Mouse (Mus musculus) kidney, adult 18-20 months (tissue): Measurements from ENCODE around the gene Mef2a.
A peak's percentile ranks its signal among the peaks of the same experiment; 100 is the strongest.
"Not testable (repeated sequence)": the region's sequence is repeated elsewhere in the genome, so short reads cannot be mapped to it uniquely, and the experiment has no call there.

Experiments
- DNase-seq: peaks from one replicate; pipeline ENCODE4 v3.0.0; 2021

Mef2a gene

DNA sequence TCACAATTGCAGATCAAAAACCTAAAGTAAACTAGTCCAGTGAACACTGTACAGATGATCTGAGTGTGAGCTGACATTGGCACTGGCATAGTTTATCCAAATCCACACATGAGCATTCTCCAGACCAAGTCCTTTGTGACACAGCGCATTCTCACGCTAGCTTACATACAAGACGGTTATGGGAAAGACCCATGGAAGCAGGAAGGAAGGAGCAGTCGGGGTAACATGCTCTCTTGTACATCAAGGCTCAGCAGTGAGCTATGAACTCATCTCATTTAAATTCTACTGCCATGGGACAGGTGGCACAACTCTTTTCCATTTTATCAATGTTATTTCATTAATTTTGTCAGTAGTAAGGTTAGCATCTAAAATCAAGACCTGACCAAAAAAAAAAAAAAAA is 3.0 kb downstream of the Mef2a start:
- no peak for DNase-seq

DNA sequence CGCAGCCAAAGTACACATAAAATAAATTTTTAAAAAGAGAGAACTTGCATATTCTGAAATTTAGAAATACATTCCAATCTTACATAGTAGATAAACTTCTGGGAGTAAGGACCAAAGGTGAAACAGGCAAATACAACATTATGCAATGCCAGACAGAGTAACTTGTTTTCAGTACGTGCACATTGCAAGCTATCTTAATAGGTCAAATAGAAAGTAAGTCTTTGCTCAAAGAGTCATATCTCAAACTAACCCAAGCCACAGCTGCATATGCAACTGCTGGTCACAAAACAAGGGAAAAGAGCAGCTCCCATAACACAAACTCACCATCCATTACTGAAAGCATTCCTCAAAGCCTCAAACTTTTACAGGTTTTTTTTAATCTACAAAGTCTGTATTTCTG is 4.3 kb downstream of the Mef2a start:
- DNase-seq = no peak

DNA sequence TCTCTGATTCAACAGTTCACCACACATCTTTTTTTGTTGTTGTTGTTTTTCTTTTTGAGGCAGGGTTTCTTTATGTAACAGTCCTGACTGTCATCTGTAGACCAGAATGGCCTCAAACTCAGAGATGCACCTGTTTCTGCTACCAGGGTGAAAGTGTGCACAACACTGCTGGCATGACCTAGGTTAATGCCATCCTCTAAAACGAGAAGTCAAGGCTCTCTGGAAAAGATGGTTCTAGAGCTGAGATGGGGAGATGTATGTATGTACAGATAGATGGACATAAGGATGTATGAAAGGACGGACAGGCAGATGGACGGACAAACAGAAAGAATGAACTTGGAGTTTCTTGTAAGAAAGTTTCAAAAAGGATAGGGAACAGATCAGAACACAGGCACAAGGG is 12.1 kb downstream of the Mef2a start:
- DNase-seq = no peak

DNA sequence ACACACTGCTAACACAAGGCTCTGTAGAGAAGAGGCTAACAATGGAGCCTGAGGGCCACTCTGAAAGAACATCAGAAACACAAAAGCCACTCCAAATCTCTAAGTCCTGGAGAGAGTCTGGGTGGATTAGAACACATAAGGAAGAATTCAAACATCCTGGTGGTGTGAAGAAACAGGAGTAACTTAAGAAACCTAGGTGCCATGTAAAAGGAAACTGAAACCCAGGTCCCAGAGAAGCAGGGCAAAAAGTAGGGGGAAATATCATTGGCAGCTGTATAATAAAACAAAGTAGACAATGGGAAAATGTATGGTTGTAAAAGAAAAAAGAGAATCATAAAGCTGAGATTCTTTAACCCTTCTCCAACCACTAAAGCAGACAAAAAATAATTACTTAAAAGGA is 12.8 kb downstream of the Mef2a start:
- DNase-seq = no peak

DNA sequence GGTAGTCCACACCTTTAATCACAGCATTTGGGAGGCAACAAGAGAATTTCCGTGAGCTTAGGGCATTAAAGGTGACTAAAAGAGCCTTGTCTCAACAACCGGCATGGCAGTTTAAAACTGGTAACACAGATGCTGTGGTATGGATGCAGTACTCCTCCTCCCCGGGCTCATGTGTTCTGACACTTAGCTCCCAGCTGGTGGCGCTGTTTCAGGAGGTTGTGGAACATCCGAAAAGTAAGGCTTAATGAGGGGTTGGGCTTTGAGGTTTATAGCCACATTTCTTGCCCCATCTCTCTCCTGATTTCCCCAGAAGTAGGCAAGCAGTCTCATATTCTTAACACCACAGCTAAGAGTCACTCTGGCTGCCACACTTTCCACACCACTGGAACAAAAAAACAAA is 16.8 kb downstream of the Mef2a start:
- no peak for DNase-seq

DNA sequence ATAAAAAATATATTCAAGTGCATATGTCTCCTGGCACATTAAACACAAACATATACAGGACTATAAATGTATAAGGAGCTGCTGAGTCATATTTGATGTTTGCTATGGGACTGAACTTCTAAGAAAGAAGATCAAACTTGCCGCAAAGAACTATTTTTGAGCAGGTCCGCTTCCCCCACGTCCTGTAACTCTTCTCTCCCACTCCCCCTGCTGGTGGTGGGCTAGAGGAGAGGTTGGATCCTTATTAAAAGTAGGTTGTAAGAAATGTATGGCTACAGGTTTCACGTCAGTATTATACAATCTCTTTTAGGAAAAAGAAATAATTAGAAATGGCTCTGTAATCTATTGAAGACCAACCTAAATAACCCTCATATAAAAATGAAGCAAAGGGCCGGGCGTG is 19.0 kb downstream of the Mef2a start:
- no peak for DNase-seq

DNA sequence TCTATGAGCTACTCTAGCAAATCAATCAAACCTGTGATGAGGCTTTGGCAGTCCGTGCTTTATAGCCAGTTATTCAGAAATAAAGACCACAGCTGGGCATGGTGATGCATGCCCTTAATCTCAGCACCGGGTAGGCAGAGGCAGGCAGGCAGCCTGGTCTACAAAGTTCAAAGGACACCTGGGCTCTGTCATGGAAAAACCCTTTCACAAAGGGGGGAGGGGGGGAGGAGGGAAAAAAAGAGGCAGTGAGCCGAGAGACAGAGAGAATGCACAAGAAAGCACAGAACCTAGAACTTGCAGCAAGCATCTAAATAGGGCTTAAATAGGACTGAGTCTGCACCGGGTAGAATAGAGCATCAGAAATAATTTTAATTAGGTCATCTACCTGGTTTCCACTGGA is 19.7 kb downstream of the Mef2a start:
- DNase-seq = no peak

DNA sequence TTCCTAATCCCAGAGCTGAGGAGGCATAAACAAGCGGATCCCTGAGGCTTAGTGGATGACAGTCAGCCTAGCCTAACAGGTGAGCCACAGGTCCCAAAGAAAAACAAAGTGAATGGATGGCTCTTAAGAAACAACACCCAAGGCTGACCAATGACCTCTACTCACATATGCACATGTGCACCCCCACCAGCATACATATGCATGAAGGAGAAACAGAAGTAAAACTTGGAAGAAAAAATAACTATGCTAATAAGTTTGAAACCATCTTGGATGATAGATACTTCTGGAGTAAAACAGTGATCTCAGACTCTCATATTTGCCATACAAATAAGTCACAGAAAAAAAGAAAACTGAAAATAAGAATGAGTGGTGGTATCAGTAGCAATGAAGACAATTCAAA is 28.2 kb downstream of the Mef2a start:
- DNase-seq = no peak

DNA sequence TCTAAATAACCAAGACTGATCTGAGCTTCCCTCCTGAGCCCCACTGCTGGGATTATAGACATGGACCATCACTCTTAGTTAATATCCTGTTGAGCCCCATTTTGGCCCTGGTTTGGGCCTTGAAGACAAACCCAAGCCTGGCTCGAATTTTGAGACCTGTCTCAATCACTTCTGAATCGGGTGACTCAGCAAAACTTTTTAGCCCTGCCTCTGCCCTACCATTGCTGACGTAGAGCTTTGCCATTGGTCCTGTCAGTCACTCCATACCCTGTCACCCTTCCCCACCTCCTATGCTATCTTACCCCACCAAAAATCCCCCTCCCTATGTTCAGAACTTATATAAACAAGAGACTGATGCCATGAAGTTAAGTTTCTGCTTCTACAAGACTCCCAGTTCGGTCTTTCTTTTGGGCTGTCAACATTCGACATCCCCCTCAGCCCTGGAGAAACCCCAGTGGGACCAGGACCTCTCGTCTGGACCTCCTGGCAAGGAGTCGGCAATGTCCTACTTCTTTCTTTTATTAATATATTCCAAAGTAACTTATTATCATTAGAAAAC is 30.5 kb downstream of the Mef2a start:
- DNase-seq = no peak

DNA sequence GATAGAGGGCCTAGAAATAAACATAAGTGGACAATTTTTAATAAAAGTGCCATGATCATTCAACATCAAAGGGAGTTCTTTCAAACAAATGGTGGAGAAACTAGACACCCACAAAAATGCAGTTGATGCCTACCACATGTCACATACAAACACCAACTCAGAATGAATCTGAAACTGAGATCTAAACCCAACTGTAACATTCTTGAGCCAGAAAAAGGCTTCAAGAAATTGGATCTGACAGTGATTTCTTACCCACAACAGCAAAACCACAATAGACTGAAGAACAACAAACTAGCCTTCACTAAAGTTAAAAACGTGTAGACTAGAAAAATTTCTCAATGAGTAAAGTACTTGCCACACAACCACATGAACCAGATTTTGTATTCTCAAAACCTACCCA is 52.3 kb downstream of the Mef2a start:
- DNase-seq = no peak

DNA sequence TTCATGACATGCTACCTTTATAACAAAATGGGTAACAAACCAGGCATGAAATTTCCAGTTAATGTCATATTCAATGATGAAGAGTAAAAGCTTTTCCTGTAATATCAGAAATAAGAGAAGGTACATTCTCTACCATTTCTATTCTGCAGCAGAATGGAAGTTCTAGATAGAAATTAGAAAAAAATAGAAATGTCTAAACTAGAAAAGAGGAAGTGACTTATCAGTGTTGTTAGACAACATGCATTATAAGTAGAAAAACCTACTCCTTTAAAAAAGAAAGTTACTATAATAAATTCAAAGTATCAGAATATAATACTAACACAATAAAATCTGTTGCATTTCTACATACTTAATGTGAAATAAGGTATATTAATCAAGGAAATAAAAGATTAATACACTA is 54.0 kb downstream of the Mef2a start:
- no peak for DNase-seq

DNA sequence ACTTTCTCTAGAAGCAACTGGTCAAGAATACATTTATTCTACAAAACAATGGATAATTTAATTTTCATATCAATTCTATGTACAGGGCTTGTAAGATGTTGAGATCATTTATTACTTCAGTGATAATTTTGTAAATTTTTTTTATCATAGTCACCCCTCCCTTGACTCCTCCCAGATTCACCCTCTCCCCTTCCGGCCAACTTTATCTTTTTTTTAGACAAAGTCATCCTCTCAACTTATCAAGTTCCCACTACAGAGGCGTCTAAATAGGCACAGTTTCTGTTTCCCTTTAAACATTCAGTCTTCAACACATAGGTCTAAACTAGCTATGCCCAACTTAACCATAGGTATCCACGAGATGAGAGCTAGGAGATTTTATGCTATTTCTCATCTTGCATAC is 59.5 kb downstream of the Mef2a start:
- DNase-seq = no peak

DNA sequence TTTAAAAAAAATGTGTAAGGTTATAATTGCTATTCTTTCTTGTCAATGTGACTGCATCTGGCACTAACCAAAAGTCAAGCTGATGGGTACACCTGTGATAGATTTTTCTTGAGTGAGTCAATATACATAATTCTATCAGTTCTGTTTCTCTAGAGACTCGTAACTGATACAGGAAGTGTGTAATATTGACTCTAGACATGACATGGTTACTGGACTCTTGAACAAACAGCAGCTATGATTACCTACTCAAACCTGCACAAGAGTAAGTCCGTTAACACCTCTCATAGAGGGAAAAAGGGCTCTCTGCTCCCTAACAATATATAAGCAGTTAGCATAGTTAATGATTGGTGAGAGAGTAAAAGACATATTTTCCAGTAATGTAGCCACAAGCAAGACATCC is 62.5 kb downstream of the Mef2a start:
- no peak for DNase-seq

DNA sequence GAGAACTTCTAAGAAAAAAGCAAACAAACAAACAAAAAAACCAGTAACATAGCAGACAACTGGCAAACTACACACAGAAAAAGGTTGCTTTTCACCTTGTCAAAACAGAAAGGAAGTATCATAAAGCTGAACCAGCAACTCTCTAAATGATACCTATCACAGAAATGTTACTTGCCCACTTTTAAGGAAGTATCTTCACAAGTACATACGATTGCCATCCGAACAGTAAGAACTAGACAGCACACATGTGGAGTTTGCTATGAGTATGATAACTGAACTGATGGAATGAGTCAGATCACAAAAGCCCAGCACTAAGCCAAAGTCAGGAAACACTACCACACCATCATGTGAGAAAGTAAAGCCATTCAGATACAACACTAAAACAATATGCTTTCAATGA is 64.6 kb downstream of the Mef2a start:
- DNase-seq = no peak

DNA sequence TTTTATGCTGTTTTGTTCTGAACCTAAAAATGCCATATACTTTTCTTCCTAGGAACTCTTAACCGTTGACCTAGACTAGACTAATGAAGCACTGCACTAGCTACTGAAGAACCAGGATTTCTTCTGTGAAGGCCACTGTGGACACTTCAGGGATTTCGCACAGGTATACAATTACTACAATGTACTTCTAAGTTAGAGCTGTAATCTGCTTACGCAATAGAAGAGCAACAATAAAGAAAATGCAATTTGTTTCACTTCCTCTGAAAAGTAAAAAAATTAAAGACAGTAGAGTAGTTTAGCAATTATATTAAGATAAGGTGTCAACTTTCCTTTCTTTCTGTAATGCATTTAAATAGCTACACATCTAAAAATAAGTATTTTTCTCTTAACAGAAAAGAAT is 65.6 kb downstream of the Mef2a start:
- no peak for DNase-seq

DNA sequence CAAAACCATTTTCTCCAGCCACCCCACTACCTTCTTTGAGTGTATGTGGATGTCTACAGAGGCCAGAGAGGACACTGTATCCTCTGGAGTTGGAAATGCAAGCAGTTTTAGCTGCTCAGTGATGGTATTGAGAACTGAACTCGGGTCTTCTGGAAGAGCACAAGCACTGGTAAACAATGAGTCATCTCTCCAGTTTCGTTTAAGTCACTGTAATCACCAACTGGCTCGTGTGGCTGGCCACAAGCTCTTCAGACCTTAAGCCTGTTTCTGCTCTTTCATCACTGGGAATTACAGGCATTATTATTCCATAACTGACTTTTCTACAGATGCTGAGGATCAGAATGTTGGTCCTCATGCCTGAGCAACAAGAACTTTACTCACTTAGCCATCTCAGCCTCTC is 67.7 kb downstream of the Mef2a start:
- no peak for DNase-seq

DNA sequence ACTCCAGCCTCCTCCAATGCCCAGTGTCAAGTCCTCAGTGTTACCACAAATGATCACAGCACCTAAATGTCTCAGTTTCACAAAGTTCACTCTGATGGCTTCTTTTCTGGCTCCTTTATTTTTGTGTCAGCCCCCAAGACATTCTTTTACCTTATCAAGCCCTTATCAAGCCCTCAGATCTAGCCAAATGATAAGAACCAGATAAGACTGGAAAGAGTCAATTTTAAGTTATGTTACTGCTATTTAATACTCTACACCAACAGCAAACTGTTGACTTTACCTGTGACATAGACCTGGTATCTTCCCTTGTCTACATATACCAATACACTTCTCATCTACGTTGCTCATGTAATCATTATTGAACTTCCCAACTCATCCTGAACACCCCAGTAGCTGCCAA is 76.2 kb downstream of the Mef2a start:
- DNase-seq = no peak

DNA sequence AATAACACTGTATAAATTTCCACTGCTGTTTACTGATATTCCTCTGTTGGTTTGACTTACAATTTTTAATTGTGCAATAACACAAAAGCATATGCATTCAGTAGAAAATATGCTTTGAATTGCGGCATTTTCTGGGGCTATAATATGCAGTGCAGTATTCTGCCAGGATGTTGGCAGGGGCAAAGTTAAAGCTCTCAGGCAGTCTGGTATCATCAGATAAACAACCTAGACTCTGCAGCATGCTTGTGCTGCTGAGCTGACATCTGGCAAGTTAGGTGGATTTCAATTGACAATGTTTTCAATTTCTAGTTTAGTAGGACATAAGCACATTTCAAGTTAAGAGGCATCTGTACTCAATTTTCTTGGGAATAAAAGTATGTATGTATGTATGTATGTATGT is 81.3 kb downstream of the Mef2a start:
- DNase-seq = no peak

DNA sequence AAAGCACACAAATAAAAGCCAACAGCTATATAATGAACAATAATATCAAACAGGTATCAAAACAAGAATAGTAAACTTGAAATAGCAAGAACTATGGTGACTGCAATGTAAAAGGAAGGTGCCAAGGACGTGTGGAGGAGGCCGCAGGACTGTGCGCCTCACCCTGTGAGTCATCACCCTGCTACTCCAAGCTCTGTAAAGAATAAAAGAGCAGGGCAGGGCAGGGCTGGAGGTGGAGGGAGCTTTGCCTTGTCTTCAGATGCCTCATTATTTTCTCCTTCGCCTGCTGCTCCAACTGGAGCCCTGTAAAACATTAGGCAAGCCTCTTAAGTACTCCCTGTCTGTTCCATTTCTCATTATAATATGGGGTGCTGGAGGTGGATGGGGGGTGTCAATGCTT is 85.2 kb downstream of the Mef2a start:
- no peak for DNase-seq

DNA sequence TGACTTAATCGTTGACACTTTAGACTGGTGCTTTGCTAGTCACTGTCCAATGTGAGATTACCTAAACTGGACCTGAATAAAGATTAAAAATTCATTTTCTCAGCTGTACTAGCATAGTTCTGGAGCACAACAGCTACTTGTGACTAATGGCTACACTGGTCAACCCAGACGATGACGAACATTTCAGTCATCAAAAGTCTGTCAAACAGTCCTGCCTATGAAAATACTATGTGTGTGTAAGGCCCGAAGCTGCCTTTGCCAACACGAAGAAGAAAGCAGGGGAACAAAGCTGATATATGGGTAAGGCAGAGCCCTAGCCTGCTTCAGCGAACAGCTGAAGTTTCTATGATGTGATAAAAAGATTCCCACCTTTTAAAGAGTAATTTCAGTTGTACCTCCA is 89.1 kb downstream of the Mef2a start:
- no peak for DNase-seq

DNA sequence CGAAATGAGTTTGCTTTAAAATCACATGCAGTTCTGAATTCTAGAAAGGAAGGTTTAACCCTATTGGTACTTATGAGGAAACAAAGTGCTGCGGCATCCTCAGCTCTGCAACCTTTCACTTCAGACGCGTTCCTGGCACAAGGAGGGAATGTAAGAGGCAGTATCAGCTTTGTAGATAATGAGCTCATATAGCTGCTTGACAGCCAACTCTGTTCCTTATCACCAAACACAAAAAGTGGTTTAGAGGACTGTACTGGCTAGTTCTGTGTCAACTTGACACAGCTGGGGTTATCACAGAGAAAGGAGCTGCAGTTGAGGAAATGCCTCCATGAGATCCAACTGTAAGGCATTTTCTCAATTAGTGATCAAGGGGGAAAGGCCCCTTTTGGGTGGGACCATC is 102.2 kb downstream of the Mef2a start:
- not testable (repeated sequence) for DNase-seq

DNA sequence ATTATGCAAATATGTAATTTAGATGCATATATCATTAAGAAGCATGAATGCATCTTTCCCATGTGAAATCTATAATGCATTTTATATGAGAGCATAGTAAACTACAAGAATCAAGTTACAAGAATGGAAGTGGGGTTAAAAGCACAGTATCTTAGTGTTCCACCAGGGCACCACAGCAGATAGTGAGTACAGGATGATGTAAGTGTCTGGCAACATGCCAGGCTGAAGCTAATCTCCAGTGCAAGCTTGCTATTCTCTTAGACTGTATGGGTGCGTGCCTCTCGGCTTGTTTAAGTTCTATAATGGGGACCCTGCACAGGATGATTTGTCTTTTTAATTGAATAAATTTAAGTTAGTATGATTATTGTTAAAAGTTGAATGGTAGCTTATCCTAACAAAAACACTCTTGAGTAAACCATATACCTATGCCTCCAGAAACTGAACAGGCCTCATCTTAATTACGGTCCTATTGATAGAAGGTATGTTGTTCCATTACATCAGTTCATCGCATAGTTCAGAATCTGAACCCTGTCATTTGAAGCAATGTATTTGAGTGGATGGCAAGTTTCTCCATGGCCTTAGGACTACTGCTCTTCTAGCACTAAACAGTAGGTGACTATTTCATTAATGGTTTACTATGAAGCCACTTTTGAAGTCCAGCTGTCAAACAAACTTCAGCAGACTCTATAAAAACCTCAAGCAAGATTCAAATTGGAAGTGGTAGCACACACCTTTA is 112.7 kb downstream of the Mef2a start:
- peak; percentile 52 for DNase-seq

DNA sequence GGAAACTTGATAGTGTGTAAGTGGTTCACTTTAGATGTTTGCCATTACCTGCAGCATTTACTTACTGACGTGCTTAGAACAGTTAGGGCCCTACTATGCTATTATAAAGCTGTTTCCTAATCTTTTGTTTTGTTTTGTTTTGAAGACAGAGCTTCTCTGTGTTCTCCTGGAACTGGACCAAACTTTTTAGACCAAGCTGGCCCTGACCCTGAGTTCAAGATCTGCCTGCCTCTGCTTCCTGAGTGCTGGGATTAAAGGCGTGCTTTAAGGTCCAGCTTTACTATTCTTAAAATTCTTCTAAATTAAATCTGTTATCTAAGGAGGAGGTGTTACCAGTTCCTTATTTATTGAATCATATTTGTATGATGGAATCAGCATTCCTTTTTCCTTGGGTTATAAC is 126.6 kb downstream of the Mef2a start:
- DNase-seq = no peak

DNA sequence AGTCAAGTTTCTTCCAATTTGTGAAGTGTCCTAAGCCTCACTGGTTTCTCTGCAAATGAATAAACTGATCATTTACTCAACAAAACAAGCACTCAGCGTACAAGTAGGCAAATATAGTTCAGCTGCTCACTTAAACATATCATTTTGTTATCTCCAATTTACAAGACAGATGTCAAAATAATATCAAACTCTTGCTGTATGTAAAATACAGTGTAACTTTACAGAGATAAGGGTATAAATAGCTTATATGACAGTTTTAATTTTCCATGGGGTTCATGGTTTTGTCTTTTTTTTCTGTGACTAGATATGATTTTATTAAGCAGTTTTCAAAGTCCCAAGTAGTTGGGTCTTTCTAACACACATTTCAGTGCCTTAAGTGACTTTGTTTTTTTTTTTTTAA is 127.4 kb downstream of the Mef2a start:
- no peak for DNase-seq

DNA sequence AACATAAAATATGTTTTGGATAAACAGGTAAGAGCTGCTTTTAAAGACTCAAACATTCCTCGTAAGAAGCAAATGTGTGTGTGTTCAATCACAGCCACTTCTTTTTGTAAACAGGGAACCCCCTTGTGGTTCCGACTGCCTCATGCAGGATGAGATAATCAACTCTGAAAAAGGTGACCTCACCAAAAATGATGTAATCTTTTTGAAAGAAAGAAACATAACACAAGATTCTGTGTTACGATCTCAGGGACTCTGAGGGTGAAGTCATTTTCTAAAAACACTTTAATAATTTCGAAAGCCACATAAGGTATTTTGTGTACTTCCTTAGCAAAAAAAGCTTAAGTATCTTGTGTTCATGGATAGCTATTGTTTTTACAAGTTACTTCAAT is 128.8 kb downstream of the Mef2a start:
- DNase-seq = no peak
